Mouse (Mus musculus): ENCODE data around the gene Clps.

Clps gene

DNA sequence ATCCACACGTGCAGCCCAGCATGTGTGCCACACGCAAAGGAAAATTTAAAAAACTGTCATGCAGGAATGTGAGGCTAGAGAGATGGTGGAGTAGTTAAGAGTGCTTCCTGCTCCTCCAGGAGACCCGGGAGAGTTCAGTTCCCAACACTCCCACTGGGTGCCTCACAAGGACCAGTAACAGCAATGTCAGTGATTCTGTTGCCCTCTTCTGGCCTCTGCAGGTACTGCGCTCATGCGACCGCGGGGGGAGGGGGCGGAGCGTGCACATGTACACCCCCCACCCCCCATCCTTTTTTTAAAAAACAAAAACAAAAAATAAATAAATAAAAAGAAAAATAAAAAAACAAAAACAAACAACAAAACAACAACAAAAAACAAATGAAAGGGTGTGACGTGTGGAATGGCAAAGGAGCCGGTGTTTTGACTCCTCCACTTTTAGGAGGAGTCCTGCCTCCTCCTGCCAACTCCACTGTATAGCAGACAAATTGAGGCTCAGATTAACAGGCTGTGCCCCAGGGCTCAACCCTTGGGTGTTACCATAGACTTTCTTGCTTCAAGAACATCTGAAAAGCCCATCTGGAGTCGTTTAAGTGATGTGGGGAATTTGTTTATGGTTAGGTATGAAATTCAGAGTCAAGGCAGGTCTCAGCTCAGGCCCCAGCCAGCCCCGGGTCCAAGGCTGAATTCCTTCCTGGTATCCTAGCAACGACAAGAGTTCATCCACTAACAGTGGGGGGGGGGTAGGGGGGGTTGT, 7.3 kb downstream of the Clps start:
- peak; percentile 84 to 88 for DNase-seq

DNA sequence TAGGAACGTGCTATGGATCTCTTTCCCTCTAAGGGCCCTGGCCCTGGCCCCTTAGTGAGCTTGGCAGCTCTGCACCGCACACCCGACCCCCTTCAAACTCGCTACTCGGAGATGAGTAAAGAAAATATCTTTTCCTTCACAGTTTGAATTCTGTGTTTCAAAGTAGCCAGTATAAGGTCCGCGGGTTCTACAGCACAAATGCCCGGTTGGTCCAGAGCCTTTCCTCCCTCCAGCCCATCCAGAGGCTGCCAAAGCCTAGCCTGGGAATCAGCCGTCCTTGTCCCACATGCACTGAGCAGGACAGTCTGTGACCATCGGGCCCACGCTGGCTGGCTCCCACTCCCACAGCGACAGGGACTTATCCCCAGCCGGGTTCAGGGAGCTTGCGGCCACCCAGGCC, 11.5 kb downstream of the Clps start, which contains the start of gene Clpsl2:
Gene Clpsl2, plus strand, starts transcription at position 301 of the 400 bp plus-strand sequence.
- no peak for DNase-seq

DNA sequence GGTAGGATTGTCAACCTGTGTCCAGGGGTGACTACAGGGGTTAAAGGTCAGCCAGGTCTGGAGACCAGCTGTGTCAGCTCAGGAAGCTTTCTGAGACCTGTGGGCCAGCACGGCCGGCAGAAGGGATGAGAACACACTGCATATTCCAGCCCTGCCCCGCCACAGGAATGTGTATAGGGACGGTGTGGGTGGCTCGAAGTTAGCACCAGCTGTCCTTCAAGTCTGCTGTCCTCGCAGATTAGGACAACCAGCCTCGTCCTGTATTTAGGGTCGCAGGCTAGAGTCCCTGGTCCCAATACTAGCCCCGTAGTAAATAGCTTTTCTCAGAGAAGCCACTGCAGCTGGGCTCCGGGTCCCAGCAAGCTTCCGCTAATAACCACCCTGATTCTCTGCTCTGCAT, 12.0 kb downstream of the Clps start:
- DNase-seq: no peak

DNA sequence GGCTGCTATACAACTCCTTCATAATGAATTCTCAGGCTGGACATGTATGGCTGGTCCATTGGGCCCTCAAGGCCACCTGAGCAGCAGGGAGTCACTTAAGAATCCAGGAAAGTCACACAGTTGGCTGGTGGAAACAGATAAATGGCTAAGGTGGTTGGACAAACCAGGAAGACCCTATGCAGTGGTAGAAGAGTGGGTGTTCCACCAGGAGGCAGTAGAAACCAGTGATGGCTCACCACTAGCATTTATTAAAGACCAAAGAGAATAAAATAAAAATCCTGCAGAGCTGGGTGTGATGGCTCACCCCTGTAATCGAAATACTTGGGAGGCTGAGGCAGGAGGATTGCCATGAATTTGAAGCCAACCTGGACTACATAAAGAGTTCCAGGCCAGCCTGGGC, 13.6 kb downstream of the Clps start:
- peak in 1 of 2 experiments; percentile 38 for DNase-seq

DNA sequence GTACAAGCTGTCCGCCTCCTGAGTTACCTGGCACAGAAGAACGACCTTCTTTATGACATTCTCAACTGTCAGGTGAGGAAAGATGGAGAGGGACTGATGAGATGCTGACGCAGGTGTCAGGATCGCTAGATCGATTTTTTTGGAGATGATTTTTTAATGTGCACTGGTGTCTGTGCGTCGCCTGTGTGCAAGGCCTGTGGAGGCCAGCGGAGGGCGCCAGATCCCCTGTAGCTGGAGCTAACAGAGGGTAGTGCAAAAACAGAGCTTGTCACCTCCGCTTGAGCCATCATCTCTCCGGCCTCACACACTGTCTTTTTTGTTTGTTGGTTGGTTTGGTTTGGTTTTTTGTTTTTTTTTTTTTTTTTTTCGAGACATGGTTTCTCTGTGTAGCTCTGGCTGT, 22.7 kb downstream of the Clps start:
- DNase-seq: peak; percentile 28 to 46

DNA sequence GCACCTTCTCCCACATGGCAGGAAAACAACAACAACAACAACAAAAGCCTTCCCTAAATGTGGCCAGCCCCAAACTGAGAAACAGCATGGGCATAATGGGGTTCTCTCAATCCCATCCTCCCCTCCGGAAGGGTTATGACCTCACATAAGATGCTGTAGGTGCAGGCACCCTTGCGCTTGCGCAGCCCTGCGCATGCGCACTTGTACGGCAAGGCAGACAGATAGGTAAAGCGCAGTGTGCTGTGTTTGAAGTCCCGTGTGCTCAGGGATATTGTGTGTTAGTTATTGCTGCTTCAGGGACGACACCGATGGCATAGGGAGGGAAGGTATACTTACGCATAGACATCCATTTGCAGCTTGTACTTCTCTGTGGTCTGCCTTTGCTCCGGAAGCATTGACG, 27.2 kb downstream of the Clps start:
- no peak for DNase-seq

DNA sequence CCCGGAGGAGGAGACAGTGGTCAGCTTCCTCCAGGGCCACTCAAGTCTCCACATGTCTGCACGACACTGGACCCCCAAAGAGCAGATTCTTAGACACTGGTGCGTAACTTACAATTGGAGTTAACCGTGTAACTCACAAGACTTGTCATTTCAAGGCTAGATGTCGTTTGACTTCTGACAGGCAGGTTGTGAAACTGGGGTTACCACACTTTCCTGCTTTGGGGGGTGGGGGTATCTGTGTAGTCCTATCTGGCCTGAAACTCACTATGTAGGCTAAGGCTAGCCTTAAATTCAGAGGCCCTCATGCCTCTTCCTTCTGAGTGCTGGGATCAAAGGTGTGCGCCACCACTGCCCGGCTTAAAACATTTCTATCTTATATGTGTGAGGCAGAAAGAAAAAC, 28.0 kb downstream of the Clps start:
- no peak for DNase-seq

DNA sequence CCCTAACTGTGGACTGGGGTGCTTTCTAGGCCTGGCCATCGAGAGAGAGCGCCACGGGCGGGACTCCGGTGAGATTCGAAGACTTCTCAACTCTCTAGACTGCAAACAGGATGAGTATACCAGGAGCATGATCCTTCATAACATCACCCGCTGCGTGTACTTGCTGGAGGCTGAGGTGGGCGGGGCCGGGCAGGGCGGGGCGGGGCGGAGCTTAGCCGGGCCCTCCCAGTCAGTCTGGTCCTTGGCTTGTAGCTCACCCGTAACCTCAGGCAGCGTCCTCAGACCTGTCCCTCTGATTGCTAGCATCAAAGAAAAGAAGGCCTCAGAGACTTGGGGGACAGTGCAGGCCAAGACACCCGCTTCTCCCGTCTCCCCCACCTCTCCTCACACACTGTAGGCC, 28.6 kb downstream of the Clps start:
- no peak for DNase-seq

DNA sequence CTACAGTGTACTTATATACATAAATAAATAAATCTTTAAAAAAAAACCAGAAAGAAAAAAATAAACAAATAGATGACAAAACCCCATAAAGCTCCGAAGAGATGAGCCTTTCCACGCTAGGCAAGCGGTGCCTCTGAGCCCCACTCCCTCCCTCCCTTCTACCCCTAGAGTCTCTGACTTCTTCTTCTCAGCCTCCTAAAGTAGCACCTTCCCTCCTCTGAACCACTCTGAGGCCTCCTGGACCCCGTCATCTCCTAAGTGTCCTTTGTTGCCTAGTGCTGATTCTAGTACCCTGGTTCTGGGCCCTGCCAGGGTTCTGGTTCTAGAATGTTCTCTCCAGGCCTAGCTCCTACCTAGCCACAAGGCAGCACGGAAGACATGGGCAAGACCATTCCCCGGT, 30.1 kb downstream of the Clps start, which contains the start of gene Armc12:
Gene Armc12, plus strand, starts transcription at position 301 of the 400 bp plus-strand sequence.
- DNase-seq: no peak

DNA sequence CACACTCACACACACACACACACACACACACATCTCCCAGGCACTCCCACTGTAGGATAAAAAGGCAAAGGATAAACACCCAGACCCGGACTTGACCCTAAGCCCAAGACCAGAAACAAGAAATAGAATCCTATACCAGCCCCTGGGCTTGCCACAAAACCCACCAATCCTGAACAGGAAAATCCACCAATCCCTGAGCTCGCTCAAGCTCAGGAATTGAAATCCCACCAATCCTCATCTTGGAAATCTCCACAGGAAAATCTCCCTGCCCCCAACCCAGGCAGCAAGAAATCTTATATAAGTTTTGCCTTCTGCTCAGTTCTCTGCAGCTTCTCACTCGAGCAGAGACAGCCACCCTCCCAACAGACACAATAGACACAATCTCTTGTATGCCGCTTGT, 31.4 kb downstream of the Clps start:
- DNase-seq: no peak

DNA sequence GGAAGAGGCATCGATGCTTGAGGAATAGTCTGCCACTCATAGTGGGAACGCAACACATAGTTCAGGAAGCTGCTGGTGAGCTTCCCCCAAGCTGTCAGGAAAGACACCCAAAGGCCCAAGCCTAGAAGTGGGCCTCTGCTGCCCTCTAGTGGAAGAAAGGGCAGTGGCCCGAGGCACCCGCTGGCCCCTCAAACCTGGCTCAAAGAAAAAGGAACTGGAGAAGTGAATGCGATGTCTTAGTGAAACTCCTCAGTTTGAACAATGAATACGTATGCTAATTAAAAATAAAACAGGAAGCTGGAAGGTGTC, 32.6 kb downstream of the Clps start:
- peak; percentile 94 to 96 for DNase-seq

DNA sequence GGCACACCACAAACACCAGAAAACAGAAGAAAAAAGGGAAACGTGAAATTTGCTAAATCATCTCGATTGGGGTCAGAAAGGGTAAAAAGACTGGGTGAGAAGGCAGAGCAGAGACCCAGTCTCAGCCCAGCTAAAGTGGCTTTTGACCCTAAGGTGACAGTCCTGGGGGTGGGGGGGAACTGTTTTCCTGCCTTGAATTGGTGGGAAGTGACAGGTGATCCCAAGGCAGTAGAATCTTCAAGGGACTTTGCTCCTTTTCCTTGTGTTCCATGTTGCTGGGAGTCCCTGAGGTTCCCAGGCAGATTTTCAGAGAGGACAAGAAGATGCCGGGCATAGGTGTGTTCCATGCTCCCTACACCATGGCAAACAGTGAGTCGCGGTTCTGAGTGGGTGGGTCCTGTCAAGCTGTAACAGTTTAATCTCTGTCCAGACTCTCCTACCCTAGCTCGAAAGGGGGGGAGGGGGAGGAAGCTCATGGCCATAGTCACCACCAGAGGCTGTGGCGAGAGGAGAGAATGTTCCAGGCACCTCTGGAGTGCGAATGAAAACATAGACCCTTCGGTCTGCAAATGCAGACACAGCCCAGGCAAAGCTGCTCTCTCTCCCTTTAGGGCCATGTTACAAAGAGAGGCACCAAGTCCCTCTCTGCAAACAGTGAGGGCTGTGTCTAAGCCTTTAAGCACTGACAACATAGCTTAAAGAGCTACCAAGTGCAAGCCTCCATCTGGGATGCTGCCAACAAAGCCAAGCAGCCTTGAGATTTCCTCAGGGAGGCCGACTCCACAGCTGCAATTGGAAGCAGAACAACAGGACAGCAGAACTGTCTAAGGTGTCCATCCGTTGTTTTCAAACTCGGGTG, 33.2 kb downstream of the Clps start:
- DNase-seq: no peak

DNA sequence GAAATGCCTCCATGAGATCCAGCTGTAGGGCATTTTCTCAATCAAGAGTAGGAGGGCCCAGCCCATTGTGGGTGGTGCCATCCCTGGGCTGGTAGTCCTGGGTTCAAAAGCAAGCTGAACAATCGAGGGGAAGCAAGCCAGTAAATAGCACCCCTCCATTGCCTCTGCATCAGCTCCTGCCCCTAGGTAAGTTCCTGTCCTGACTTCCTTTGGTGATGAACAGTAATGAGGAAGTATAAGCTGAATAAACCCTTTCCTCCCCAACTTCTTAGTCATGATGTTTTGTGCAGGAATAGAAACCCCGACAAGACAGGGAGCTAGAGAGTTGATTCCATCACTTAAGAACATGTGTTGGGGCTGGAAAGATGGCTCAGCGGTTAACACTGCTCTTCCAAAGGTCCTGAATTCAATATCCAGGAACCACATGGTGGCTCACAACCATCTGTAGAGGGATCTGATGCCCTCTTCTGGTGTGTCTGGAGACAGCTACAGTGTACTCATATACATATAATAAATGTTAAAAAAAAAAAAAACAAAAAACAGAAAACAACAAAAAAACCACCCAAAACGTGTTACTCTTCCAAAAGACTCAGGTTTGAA, 35.6 kb downstream of the Clps start:
- no peak for DNase-seq

DNA sequence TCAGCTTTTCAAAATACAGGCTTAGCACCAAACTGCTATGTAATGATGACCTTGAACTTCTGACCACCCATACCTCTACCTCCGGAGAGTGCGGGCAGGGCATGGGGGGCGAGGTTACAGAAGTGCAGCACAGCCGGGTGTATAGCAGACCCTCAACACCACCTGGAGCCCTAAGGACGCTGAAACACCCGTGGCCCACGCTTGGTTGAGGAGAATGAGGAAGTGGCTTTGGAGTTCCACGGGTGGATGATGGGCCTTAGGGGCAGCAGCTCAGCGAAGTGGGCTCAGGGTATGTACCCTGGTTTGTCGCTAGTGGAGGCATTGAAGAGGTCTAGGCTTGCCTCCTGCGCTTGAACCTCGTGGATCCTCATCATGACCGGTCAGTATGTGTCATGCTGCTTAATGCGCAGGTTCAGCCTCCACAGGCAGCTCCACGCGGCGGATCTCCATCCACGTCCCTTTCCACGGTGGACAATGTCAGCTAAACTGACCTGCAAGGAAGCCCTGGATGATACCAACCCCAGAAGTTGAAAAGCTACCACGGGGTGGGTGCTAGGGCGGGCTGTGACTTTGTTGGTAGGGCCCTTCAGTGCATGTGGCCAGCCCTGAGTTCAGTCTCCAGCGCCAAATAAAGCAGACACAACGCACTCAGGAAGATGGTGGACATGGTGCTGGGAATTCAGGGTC, 36.4 kb downstream of the Clps start:
- DNase-seq: no peak

DNA sequence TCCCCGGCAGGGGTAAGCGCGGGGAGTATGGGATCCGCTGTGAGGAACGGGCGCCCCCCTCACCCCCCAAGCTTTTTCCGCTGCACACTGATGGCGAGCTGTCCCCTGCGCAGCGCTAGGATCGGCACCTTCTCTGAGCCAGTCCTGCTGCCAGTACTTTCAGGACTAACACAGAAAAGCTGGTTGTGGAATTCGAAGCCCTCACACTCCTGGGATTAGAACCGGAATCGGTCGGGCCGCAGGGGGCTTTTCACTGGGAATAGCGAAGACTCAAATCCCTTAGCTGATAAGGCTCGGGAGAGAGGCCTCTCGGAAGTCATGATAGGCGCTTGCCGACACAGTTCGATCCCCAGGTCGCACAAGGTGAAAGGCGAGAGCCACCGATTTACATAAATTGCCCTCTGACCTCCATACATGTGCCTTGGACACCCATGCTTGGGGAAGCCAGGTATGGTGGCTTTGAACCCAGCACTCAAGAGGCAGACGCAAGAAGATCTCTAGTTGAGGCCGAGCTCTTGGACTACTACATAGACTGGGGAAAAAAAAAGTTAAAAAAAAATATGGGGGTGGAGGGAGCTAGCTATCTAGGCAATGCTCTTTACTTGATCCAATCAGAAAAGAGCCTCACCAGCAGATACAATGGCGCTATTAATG, 37.1 kb downstream of the Clps start:
- DNase-seq: no peak

DNA sequence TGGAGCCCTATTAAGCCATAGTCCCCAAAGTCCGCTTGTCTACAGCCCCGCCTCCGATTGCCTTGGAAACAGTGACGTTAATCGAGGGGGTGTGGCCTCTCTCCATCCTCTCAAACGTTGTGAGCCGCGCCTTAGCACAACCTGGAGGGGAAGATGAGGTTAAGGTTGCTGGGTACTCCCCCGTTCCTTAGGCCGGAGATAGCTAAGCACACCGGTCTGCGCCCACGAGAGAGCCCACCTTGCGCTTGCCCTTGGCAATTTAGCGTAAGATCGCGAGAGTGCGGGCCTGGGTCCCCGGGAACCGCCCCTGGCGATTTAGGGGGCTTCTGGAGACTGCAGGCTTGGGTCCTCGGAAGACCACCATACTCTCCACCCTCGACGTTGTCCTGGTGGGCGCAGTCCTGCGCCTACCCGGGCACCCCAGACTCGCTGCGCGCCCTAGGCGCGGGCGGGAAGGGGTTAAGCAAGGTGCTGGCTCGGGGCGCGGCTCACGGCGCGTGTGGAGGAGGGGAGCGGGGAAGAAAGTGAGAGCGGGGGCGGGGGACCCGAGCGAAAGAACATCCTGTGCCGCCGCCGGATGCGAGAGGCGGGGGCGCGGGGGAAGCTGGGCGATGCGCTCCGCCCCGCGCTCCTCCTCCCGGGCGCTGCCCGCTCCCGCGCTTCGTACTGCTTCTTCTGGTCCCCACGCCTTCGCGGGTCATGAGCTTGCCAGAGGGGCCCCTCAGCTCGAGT, 37.8 kb downstream of the Clps start:
- peak; percentile 94 to 95 for DNase-seq

DNA sequence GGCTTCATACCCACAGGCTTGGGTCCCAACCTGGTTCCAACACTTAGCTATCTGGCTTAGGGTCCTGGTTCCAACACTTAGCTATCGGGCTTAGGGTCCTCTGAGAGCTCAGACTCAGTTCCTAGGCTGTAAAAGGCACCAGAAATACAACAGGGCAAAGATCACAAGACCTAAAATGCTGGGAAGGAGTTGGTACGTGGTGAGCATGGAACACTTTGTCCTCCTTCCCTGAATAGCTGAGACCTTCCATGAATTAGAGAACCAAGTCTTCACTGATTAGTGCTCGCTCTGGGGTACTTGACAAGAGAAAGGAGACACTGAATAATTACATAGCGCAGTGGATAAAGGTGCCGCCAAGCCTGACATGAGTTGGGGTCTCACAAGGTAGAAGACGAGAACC, 38.6 kb downstream of the Clps start:
- DNase-seq: no peak

DNA sequence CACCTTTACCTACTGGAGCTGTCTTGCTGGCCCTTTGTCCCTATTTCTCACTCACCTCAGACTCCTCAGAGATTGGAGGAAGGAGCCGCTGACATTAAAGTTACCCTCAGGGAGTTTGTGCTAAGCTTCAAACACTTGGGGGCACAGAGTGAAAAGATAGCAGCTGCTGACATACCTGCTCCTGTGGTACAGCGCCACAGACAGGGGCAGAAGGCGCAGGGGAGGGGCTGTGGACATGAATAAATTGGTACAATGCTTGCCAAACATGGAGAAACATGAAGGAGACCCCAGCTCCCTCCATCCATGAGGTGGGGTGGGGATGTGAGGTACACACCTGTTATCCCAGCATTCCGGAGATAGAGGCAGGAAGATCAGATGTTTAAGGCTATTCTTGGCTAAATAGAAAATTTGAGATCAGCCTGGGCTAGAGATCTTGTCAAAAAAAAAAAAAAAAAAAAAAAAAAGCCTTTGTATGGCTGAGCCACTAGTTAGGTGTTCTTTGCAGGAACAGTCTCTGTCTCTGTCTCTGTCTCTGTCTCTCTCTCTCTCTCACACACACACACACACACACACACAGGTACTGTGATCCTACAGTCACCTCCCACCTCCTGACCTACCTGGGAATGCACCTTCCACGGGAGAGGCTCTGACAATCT, 39.4 kb downstream of the Clps start:
- no peak for DNase-seq

DNA sequence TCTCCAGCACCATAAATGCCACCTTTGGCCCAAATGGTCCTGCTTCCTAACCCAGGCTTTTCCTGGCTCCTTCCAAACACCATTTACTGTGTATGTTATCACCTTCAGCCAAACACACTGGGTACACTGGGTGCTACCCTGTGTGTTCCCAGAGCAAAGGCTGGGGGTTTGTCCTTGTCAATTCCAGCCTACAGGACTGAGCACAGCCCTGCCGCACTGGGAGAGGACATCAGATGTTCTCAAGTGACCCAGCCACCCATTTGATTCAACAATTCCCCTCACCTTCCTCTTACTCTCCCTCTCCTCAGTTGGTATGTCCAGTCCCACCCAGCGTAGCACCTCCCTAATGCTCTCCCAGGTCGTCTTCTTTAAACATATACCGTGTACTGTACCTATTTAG, 40.0 kb downstream of the Clps start:
- no peak for DNase-seq

DNA sequence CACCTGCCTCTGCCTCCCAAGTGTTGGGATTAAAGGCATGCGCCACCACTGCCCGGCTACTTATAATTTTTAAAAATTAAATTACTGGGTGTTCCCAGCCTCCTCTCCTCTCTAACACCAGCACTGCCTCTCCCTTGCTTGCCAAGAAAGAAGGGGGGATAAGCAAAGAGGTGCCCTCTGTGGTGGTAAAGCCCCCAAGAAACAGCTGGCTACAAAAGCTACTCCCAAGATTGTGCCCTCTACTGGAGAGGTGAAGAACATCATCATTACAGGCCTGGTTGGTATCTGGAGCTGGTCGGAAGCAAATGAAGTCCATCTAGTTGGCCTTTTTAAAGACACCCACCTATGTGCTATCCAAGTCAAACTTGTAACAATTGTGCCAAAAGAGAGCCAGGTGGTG, 40.7 kb downstream of the Clps start:
- DNase-seq: no peak

DNA sequence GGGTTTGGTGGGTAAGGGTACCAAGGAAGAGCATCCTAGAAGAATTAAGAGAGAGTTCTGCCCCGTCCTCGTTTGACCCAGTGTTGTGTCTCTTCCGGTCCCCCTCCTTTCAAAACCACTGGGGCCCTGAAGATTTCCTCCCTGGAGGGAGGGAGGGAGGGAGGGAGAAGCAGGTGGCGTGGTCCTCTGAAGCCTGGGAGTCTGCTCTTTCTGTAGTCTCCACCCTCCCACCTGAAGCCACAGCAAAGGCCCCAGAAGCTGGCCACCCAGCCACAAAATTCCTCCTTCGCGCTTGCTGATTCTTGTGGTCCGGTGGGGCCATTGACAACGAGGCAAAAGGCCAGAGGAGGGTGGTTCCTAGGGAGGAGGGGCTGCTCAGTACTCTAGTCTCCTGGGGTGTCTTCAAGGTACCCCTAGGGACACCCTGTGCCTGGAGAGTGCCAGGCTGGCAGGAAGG, 41.9 kb downstream of the Clps start:
- DNase-seq: no peak

Measured in cerebellum, postnatal 10 days (tissue).